Mouse (Mus musculus): Measurements from ENCODE around the gene Mea1.

The Mea1 gene

GRCm38 (mm10) chr17:46682654-46683389, 4.2 kb downstream of the Mea1 start:
- no peak for TF ChIP-seq GATA4 (IDR thresholded peaks at IDR 0.05; ENCODE audit: insufficient replicate concordance, low read length)

GRCm38 (mm10) chr17:46685913-46686312, 7.3 kb downstream of the Mea1 start:
- no peak for TF ChIP-seq GATA4 (IDR thresholded peaks at IDR 0.05; ENCODE audit: insufficient replicate concordance, low read length)

GRCm38 (mm10) chr17:46690665-46691064, 12.1 kb downstream of the Mea1 start:
- TF ChIP-seq GATA4 (IDR thresholded peaks at IDR 0.05; ENCODE audit: insufficient replicate concordance, low read length): no peak

GRCm38 (mm10) chr17:46691390-46691789, 12.8 kb downstream of the Mea1 start:
- TF ChIP-seq GATA4 (IDR thresholded peaks at IDR 0.05; ENCODE audit: insufficient replicate concordance, low read length): no peak

GRCm38 (mm10) chr17:46694517-46695063, 16.0 kb downstream of the Mea1 start:
- no peak for TF ChIP-seq GATA4 (IDR thresholded peaks at IDR 0.05; ENCODE audit: insufficient replicate concordance, low read length)

GRCm38 (mm10) chr17:46698515-46698914, 19.9 kb downstream of the Mea1 start:
- no peak for TF ChIP-seq GATA4 (IDR thresholded peaks at IDR 0.05; ENCODE audit: insufficient replicate concordance, low read length)

- no peak for TF ChIP-seq GATA4 (IDR thresholded peaks at IDR 0.05; ENCODE audit: insufficient replicate concordance, low read length)
These were observed 20.7 kb downstream of the Mea1 start for GRCm38 (mm10) chr17:46699245-46699644.

- TF ChIP-seq GATA4 (IDR thresholded peaks at IDR 0.05; ENCODE audit: insufficient replicate concordance, low read length): no peak
These were observed 21.3 kb downstream of the Mea1 start for GRCm38 (mm10) chr17:46699912-46700311.

GRCm38 (mm10) chr17:46701489-46701888, 22.9 kb downstream of the Mea1 start:
- no peak for TF ChIP-seq GATA4 (IDR thresholded peaks at IDR 0.05; ENCODE audit: insufficient replicate concordance, low read length)

GRCm38 (mm10) chr17:46702100-46702499, 23.5 kb downstream of the Mea1 start:
- TF ChIP-seq GATA4 (IDR thresholded peaks at IDR 0.05; ENCODE audit: insufficient replicate concordance, low read length): no peak

GRCm38 (mm10) chr17:46702506-46702905, 23.9 kb downstream of the Mea1 start:
- no peak for TF ChIP-seq GATA4 (IDR thresholded peaks at IDR 0.05; ENCODE audit: insufficient replicate concordance, low read length)

- no peak for TF ChIP-seq GATA4 (IDR thresholded peaks at IDR 0.05; ENCODE audit: insufficient replicate concordance, low read length)
These were observed 25.6 kb downstream of the Mea1 start for GRCm38 (mm10) chr17:46703971-46704886.

- TF ChIP-seq GATA4 (IDR thresholded peaks at IDR 0.05; ENCODE audit: insufficient replicate concordance, low read length): no peak
These were observed 26.6 kb downstream of the Mea1 start, which contains the start of gene Ppp2r5d for GRCm38 (mm10) chr17:46704887-46705835. TSS of gene Ppp2r5d (minus strand) at chr17:46705111.

- no peak for TF ChIP-seq GATA4 (IDR thresholded peaks at IDR 0.05; ENCODE audit: insufficient replicate concordance, low read length)
These were observed 27.9 kb downstream of the Mea1 start for GRCm38 (mm10) chr17:46706375-46707089.

Measured in liver, adult (tissue).